Mouse (Mus musculus) embryonic facial prominence, embryonic 11.5 days (tissue): ENCODE data around the gene Bcl2a1d. TPM values are rescaled to one million over a fixed set of nuclear protein-coding genes. Genes with fewer than 3 reads are reported as not detected.
"Not testable (repeated sequence)": the region's sequence is repeated elsewhere in the genome, so short reads cannot be mapped to it uniquely, and the experiment has no call there.

Experiments used
- ATAC-seq: fragments of 200-750 bp; cut with Nextera tagmentation; replicated peaks from 2 replicates; pipeline ENCODE4 v1.8.0; 2017; ENCODE audit warnings: low read depth; ENCODE audit not compliant: insufficient number of reproducible peaks, low FRiP score, low TSS enrichment
- DNase-seq: peaks from one replicate; pipeline ENCODE4 v3.0.0-alpha.2; 2015; ENCODE audit warnings: low spot score
- H3K27ac ChIP-seq: fragments of 300-500 bp; sonication (generic); replicated peaks from 2 replicates; pipeline ENCODE4 v1.5.1; 2014; ENCODE audit warnings: mild to moderate bottlenecking, low read depth, low read length, control low read depth
- H3K27me3 ChIP-seq: fragments of 300-500 bp; sonication (generic); 2 replicates; pipeline ENCODE4 v1.6.1; 2014; ENCODE audit warnings: mild to moderate bottlenecking, low read length, moderate library complexity, mixed read lengths; ENCODE audit not compliant: control insufficient read depth, insufficient read depth
- H3K36me3 ChIP-seq: fragments of 300-500 bp; sonication (generic); replicated peaks from 2 replicates; pipeline ENCODE4 v1.6.1; 2014; ENCODE audit warnings: low read depth, mild to moderate bottlenecking, low read length, moderate library complexity, mixed read lengths; ENCODE audit not compliant: control insufficient read depth, insufficient read depth
- H3K4me1 ChIP-seq: fragments of 300-500 bp; sonication (generic); 2 replicates; pipeline ENCODE4 v1.6.1; 2014; ENCODE audit warnings: low read length, mixed read lengths; ENCODE audit not compliant: control insufficient read depth, insufficient read depth
- H3K4me2 ChIP-seq: fragments of 300-500 bp; sonication (generic); 2 replicates; pipeline ENCODE4 v1.6.1; 2014; ENCODE audit warnings: low read depth, mild to moderate bottlenecking, control low read depth, low read length, moderate library complexity
- H3K4me3 ChIP-seq: fragments of 300-500 bp; sonication (generic); 2 replicates; pipeline ENCODE4 v1.5.1; 2014; ENCODE audit warnings: low read depth, low read length, control low read depth
- H3K9ac ChIP-seq: fragments of 300-500 bp; sonication (generic); replicated peaks from 2 replicates; pipeline ENCODE4 v1.6.1; 2014; ENCODE audit warnings: mild to moderate bottlenecking, control low read depth, low read length
- H3K9me3 ChIP-seq: fragments of 300-500 bp; sonication (generic); replicated peaks from 2 replicates; pipeline ENCODE4 v1.6.1; 2016; ENCODE audit warnings: mild to moderate bottlenecking, low read length, inconsistent platforms, mixed read lengths; ENCODE audit not compliant: control insufficient read depth
- WGBS: fragments of 180-500 bp; shearing (Covaris S2); extraction: QIAGEN DNeasy Blood & Tissue Kit; methylation state at CpG from one replicate; pipeline ENCODE4 v1.1.7; 2014; 5-methylcytosine and 5-hydroxymethylcytosine counted together
- polyA plus RNA-seq: library from polyadenylated mRNA; unstranded; fragments of >200 nt; fragmentation: Nextera tagmentation; extraction: Ambion mirVana; gene quantifications from 2 replicates; pipeline ENCODE4 v1.2.1, GENCODE M21; 2014

The Bcl2a1d gene
- not detected in 2 replicates for polyA plus RNA-seq

DNA sequence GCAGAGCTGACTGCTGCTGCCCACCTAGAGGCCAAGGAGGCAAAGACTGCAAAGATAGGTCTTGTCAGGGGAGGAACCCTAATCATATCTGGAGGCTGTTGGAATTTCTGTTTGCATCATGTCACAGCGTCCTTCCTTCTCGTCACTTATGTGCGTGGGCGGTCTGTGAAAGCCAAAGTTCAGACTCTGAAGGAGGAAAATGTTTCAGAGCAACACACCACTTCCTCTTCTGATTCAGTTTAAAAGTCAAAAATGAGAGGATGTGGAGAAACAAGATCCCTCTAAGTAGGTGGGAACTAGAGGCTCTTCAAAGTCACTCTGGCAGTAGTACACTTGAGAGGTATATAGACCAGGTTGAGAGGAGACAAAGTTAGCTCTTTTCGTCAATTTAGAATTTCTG lies at the start of gene Bcl2a1d:
Gene Bcl2a1d, minus strand, starts transcription at position 187 of the 400 bp plus-strand sequence.
- H3K36me3 ChIP-seq, H3K4me1 ChIP-seq, H3K4me3 ChIP-seq, ATAC-seq, H3K27me3 ChIP-seq, H3K4me2 ChIP-seq, H3K27ac ChIP-seq, DNase-seq, H3K9ac ChIP-seq, H3K9me3 ChIP-seq: not testable (repeated sequence)
- 90% methylated on average over 5 of the region's 5 CpGs for WGBS

- not testable (repeated sequence) for H3K27me3 ChIP-seq, ATAC-seq
- 76% methylated on average over 2 of the region's 6 CpGs for WGBS
Observed at GRCm38 (mm10) chr9:88770239-88770638, 38.5 kb upstream of the Bcl2a1d start.

GRCm38 (mm10) chr9:88769470-88769869 lies 37.8 kb upstream of the Bcl2a1d start:
- H3K9me3 ChIP-seq, H3K4me1 ChIP-seq, H3K27ac ChIP-seq, H3K27me3 ChIP-seq, H3K36me3 ChIP-seq, ATAC-seq, H3K4me3 ChIP-seq, H3K4me2 ChIP-seq, DNase-seq, H3K9ac ChIP-seq: not testable (repeated sequence)
- 80% methylated on average over 3 of the region's 5 CpGs for WGBS

More at GRCm38 (mm10) chr9:88770239-88770638, 38.5 kb upstream of the Bcl2a1d start:
- not testable (repeated sequence) for H3K4me2 ChIP-seq, DNase-seq, H3K4me1 ChIP-seq, H3K36me3 ChIP-seq, H3K27ac ChIP-seq, H3K9me3 ChIP-seq, H3K9ac ChIP-seq, H3K4me3 ChIP-seq

- DNase-seq, H3K27me3 ChIP-seq, H3K27ac ChIP-seq, H3K4me3 ChIP-seq, H3K4me2 ChIP-seq, H3K4me1 ChIP-seq, ATAC-seq, H3K9ac ChIP-seq, H3K9me3 ChIP-seq, H3K36me3 ChIP-seq: not testable (repeated sequence)
- WGBS = 29% methylated on average over 1 of the region's 2 CpGs
Observed at GRCm38 (mm10) chr9:88746687-88747086, 15.0 kb upstream of the Bcl2a1d start.

GRCm38 (mm10) chr9:88746046-88746445 lies 14.3 kb upstream of the Bcl2a1d start:
- ATAC-seq, H3K9me3 ChIP-seq, H3K9ac ChIP-seq, H3K4me1 ChIP-seq, H3K4me3 ChIP-seq, H3K27ac ChIP-seq, H3K4me2 ChIP-seq, H3K36me3 ChIP-seq, H3K27me3 ChIP-seq, DNase-seq: not testable (repeated sequence)
- WGBS = 80% methylated on average over 1 of the region's 2 CpGs

DNA sequence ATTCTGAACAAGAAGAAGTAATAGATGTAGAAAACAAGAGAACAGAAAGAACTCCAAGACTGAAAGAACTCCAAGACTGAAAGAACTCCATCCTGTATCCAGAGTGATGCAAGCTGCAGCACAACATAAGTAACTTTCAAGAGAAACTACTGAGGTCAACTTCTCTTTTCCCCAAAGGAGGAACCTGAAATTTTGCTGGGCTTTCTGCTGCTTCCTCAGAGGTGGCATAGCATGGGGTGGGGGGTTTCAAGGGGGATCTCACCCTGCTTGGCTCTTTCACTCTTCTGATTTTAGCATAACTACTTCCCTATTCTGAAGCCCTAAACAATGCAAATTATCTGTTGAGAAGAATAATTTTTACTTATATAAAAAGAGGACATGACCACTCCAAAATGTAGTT lies 3.6 kb upstream of the Bcl2a1d start:
- ATAC-seq, H3K4me3 ChIP-seq, H3K27me3 ChIP-seq, DNase-seq, H3K9ac ChIP-seq, H3K27ac ChIP-seq, H3K4me1 ChIP-seq, H3K4me2 ChIP-seq, H3K9me3 ChIP-seq, H3K36me3 ChIP-seq: not testable (repeated sequence)

- H3K4me2 ChIP-seq, H3K4me1 ChIP-seq, ATAC-seq, H3K36me3 ChIP-seq, H3K9ac ChIP-seq, H3K27ac ChIP-seq, H3K27me3 ChIP-seq, H3K9me3 ChIP-seq, H3K4me3 ChIP-seq, DNase-seq: not testable (repeated sequence)
- 63% methylated on average over 1 of the region's 1 CpGs for WGBS
Observed at GRCm38 (mm10) chr9:88733182-88733581, 1.5 kb upstream of the Bcl2a1d start.

GRCm38 (mm10) chr9:88732334-88732733 lies 620 bp upstream of the Bcl2a1d start:
- ATAC-seq, DNase-seq, H3K4me2 ChIP-seq, H3K9me3 ChIP-seq, H3K27me3 ChIP-seq, H3K27ac ChIP-seq, H3K4me1 ChIP-seq, H3K36me3 ChIP-seq, H3K4me3 ChIP-seq, H3K9ac ChIP-seq: not testable (repeated sequence)
- 81% methylated on average over 1 of the region's 3 CpGs for WGBS
